Mouse (Mus musculus) mouse embryonic stem cell (cell line): ENCODE measurements around the gene Cyp4f14.

Source experiments
- in situ Hi-C, 2 experiments: fragments of 300-500 bp; cut with MboI; formaldehyde crosslinking; loops; 1 replicate in 1 of 2; 3 replicates in 1 of 2; pipeline ENCODE4 v1.14.3; 2019 to 2020; ENCODE audit warnings: low sequenced_read_pairs in 2 of 2, low pct_unique_long_range_greater_than_20kb in 1 of 2, mixed read lengths in 1 of 2; ENCODE audit not compliant: unreplicated experiment in 1 of 2

Cyp4f14 gene

DNA sequence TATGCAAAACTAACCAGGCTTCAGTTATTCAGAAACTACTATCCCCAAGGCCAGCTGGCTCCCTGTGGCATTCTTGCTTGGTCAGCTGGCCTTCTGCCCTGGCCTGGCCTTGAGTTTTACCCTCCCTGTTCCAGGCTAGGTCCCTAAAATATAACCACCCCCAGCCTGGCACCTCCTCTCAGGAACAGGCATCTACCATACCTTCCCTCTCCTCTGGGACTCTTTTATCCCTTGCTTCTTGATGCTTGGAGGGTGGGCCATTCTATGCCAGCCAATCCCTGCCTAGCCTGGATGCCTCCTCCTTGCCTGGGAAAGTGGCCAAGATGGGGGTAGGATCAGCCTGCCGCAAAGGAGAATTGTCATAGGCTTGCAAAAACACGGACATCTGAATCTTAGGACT lies at the start of gene Cyp4f14:
Gene Cyp4f14, minus strand, starts transcription at position 212 of the 400 bp plus-strand sequence.
- in situ Hi-C loops: no loop called here

DNA sequence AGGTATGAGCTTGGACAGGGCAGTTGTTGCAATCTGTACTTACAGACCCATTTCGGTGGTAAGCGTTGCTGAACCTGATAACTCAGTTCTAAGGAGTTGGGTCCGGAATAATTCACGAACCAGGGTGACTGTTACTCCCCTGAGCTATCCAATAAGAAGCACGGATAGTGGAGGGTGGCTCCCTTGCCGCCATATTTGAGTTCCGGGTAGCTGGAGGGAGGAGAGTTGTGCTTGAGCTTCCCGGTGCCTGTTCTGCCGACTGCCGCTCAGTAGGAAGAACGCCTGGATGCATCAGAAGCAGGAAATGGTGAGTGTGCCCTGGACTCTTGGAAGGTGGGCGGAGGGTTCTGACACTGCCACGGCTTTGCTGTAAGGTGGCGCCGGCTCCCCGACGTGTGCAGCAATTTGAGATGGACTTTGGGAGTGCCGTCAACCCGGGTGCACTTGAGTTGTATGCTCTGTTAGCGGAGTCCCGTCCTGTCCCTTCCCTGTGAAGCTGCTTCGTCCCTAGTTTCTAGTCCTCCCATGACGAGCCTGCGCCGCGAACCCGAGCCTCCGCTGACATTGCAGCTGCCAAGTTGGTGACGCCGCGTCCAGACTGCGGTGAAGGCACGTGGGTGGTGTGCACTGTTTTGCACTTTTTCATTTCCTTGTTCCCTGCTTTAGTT lies 48.6 kb upstream of the Cyp4f14 start, which contains the start of gene Zfp472:
Gene Zfp472, plus strand, starts transcription at position 192 of the 668 bp plus-strand sequence.
- in situ Hi-C loops: loop anchor here in 1 of 2 experiments (25.0 kb wide), 1 partner anchor 428 kb away; the partner anchor contains the start of gene Cyp4f16

DNA sequence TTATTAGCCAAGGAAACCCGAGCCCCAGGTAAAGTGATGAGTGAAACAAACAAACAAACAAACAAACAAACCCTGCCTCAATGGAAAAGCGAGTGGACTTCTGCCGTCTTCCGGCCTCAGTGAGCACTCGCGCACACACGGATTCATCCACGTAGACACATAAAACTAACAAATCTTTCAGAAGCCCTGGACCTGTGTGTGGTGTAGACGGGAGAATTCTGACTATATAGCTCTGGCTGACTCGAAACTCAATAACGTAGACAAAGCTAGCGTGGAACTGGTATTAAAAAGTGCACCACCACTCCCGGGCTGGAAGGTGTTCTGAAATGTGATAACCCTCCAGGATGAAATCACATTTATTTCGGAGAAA lies 48.1 kb upstream of the Cyp4f14 start:
- in situ Hi-C loops: loop anchor here in 1 of 2 experiments (25.0 kb wide), 1 partner anchor 428 kb away; the partner anchor contains the start of gene Cyp4f16

DNA sequence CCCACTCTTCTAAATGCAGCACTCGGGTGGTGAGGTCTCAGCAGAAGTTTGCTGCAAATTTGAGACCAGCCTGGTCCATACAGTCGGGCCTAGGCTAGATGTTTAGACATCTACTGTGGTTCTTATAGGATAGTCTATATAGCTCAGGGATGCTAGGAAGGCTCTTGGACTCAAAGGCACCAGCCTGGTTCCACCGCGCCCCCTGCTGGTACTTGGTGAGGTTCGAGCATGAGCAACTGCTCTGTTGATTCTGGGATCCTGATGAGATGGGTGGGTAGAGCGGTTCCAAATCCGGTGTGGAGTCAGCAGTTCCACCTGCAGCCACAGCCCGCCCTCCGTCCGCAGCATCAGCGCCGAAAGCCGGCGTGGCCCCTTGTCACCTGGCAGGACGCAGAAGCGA lies 34.3 kb upstream of the Cyp4f14 start:
- in situ Hi-C loops: loop anchor here in 1 of 2 experiments (25.0 kb wide), 1 partner anchor 414 kb away; the partner anchor contains the start of gene Cyp4f16

DNA sequence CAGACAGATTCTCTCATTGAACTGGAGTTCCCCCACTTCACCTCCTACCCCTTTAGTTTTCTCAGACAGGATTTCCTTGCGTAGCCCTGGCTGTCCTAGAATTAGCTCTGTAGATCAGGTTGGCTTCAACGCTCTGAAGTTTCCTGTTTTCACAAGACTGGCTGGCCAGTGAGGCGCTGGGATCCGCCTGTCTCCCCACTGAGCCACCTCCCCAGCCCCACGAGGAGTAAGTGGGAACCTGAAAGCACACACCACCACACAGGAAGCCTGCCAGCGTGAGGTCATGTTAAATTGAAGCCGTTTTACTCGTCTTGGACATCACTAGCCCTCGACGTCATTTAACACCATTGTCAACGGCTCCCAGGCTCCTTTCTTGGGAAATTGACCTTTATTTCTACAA lies 33.9 kb upstream of the Cyp4f14 start:
- in situ Hi-C loops: loop anchor here in 1 of 2 experiments (25.0 kb wide), 1 partner anchor 414 kb away; the partner anchor contains the start of gene Cyp4f16

DNA sequence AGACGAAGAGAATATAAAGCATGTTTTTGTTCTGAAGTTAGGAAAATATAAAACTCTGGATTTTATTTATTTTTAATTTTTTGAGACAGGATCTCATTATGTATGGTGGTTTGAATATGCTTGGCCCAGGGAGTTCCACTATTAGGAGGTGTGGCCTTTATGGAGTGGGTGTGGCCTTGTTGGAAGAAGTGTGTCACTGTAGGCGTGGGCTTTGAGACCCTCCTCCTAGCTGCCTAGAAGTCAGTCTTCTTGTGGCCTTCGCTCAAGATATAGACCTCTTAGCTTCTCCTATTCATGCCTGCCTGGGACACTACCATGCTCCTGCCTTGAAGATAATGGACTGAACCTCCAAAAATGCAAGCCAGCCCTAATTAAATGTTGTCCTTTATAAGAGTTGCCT lies 33.0 kb upstream of the Cyp4f14 start:
- in situ Hi-C loops: loop anchor here in 1 of 2 experiments (25.0 kb wide), 1 partner anchor 413 kb away; the partner anchor contains the start of gene Cyp4f16

DNA sequence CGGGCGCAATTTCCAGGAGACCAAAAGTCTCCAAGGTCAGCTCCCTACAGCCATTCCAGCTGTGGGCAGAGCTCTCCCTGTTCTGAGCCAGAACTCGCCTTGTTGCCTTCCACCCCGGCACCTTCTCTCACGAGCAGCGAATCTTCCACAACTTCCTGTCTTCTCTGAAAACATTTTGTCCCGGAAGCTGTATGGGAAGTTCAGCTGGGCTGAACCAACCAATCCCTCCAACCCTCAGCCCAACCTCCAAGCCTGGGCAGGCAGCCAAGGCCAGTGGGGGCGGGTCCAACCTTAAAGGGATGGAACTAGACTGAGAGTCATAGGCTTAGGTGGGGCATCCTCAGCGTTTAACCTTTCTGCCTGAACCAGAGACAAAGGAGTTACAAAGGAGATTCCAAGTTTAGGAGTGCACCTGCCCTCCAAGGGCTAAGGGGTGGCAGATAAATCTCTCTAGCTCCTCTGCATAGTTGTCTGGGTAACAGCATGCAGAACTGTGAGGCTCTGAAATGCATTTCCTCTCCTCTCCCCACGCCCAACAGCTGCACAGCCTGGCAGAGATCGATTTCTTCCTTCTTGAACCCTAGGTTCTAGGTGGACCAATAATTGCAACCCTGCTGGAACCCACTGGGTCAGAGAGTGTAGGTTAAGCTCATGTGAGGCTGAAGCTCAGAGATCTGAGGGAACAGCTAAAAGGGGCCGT lies 30.2 kb upstream of the Cyp4f14 start, which contains the start of gene Cyp4f13:
Gene Cyp4f13, minus strand, starts transcription at position 188 of the 700 bp plus-strand sequence.
- in situ Hi-C loops: no loop called here

DNA sequence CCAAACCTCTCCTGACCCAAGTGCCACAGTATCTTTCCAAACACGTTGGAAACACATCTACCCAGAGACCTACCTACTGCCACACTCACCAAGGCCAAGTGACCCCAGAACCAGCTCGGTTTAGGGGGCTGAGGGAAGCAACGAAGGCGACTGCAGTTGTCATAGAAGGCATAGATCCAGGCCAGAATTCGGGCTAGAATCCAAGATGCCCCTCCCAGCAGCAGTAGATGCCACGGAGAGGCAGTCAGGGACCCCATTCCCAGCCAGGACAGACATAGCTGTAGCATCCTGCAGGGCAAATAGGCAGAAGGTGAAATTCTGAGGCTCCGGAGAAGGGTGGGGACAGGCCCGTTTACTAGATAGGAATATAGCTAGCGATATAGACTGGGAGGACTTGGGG lies 29.6 kb upstream of the Cyp4f14 start:
- in situ Hi-C loops: no loop called here

DNA sequence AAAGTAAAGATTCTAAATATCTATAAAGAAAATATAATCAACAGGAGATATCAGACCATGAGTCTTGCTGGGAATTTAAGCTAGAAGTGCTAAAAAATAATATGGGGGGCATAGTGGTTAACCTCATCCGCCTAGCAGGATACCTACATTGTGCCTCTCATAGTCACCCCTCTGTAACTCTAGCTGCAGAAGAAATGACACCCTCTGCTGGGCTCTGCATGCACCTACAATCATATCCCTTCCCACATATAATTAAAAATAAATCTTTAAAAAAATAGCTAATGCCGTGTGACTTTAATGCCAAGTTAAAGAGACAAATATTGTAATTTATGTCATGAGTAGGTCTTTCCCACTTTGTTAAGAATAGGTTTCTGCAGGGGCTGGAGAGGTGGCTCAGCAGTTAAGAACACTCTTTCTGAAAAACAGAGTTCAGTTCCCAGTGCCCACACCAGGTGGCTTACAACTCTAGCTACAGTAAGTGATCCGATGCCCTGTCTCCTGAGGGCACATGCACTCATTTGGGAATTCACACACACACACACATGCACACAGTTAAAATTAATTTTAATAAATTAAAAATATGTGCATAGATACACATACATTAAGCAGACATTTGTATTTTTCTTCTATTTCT lies 27.4 kb upstream of the Cyp4f14 start:
- in situ Hi-C loops: no loop called here

DNA sequence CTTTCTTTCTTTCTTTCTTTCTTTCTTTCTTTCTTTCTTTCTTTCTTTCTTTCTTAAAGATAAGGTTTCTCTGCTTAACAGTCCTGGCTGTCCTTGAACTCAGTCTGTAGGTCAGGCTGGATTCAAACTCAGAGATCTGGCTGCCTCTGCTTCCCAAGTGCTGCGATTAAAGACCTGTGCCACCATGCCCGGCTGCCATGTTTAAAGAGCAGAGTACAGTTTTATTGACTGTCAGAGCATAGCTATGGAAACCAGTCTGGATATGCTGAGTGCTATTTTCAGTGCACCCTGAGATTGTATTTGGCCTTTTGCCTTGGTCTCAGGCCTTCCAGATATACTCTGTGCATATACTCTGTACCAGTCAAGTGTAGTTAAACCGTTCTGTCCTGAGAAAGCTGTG lies 26.5 kb upstream of the Cyp4f14 start:
- in situ Hi-C loops: no loop called here

DNA sequence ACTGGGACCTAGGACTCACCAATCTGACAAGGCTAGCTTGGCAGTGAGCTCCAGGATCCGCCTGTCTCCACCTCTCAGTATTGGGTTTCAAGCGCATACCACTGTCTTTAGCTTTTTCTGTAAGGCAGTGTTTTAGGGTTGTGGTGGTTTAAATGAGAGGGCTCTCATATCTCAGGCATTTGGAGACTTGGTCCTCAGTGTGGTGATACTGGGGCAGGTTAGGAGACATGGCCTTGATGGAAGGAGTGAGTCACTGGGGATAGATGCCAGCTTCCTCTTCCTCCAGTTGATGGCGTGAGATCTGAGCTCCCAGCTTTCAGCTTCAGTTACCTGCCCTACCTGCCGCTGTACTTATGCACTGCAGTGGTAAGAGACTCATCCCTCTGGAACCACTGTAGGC lies 22.7 kb upstream of the Cyp4f14 start:
- in situ Hi-C loops: no loop called here

DNA sequence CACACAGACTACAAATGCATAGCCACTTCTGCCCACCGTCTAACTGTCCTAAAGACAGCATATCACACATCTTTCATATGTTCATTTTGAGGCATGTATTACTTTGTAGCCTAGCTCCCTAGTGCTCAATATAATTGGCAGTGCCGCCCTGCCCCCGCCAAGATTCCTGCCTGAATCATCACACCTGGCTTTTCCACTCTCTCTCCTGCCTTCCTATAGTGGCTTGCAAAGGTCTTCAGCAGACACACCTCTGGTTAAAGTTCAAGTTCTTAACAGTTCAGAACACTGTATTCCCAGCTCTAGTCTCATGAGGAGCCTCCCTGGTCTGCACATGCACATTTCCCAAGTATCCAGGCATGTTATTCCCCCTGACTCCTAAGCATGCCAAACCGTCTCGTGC lies 10.7 kb upstream of the Cyp4f14 start:
- in situ Hi-C loops: no loop called here

DNA sequence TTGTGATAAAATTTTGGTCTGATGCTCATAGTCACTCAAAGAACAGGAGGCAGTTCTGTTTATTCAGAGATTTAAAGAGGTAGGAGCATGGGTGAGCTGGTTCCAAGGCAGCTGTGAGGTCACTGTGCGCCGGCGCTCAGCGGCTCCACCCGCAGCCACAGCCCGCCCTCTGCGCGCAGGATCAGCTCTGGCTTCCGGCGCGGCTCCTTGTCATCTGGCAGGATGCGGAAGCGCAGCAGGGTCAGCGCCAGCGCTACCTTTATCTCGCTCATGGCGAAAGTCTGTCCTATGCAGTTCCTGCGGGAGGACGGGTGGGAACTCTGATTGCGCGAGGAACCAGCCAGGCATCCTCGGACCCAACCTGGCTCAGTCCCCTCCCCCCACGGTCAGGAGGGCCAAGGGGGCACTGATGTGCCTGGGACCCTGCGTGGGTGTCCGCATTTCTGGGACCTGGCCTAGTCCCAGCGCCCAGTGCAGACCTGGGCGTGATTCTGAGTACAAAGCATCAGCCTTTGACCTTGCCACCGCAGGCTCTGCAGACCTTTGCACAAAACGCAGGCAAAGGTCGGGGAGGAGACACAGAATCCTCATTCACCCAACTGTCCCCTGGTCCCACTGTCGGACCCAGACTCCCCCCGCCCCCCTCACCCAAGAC lies 7.6 kb upstream of the Cyp4f14 start:
- in situ Hi-C loops: no loop called here

DNA sequence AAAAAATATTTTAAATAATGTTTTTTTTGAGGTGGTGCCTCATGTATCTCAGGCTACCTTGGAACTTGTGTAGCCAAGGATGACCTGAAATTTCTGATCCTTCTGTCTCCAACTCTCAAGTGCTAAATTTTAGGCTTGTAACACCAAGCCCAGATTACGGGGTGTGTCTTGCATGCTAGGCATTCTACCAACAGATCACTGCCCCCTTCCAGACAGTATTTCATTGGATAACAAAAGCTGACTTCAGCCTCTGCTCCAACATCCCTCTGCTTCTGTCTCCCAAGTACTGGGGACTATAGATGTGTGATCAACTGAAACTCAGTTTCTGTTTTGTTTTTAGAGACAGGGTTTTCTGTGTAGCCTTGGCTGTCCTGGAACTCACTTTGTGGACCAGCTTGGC lies 6.5 kb upstream of the Cyp4f14 start:
- in situ Hi-C loops: no loop called here

DNA sequence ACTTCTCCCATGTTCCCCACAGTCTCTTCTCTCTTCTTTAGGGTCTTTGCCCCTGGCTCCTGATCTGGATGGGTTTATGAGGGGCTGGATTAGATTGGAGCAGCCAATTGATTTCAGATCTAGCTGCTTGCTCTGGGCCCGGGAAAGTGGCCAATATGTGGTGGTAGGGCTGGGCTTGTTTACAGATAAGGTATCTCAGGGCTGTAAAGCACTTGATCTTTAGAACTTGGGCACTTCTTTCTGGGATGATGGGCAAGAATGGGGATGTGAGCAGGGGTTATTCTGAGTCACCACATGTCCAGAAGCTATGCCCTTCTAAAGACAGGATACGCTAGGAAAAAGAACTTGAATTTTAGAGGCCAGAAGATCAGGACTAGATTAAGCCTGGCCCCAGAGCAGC lies 2.0 kb upstream of the Cyp4f14 start:
- in situ Hi-C loops: no loop called here

DNA sequence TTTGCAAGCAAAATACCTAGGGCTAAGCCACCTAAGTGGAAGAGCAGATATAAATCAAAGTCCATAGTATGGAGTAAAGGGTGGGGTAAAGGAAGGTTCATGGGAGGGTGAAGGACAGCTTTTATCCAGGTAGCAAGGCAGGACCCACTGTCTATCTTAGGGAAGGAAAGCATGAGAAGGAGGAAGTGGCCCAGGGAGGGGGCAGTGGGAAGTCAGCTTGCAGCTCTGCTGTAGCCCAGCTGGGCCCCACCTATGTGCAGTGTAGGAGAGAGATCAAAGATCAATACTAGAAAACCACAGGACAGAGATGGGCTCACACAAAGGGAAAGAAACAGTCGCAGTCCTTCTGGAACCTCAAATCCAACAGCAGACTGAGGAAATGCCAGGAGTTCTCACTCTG lies 1.1 kb downstream of the Cyp4f14 start:
- in situ Hi-C loops: no loop called here

DNA sequence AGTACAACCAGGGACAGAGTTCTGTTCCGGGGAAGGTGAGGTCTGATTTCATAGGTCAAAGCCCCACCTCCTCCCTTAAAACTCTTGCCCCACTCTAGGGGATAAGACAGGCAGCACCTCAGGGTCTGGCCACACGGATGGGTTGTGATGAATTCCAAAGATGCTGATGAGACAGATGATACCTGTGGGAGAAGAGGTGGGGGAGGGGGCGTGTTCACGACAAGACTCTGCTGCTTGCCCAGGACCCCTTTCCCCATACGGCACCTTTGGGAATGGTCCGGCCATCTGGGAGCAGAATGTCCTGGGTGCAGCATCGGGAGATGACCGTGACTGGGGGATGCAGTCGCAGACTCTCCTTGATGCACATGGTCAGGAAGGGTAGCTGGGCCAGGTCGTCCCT lies 11.0 kb downstream of the Cyp4f14 start:
- in situ Hi-C loops: no loop called here

DNA sequence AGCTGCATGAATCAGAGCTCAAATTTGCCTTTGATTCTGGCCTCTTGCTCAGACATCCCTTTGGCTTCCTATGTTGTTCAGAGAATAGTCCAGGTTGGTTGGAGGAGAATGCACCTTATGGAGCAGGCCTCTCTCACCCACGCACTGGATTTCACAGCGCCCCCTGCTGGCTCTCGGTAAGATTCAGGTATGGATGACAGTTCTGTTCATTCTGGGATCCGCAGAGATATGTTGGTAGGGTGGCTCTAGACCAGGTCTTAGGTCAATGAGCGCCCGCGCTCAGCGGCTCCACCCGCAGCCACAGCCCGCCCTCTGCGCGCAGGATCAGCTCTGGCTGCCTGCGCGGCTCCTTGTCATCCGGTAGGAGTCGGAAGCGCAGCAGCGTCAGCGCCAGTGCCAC lies 11.9 kb downstream of the Cyp4f14 start:
- in situ Hi-C loops: no loop called here

DNA sequence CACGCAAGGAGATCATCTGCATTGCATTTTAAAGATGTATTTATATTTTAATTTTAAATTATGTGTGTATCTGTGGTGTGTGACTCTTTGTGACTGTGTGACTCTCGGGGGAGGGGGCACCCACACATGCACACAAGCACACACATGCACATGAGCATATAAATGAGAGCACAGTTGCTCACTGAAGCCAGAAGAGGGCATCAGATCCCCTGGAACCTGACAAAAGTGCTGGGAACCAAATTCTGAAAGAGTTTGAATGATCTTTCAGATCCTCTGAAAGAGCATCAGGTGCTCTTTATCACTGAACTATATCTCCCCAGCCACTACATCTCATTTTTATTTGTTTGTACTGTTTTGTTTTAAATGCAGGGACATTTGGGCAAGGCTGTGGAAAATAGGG lies 12.7 kb downstream of the Cyp4f14 start:
- in situ Hi-C loops: no loop called here
